Mouse (Mus musculus): ENCODE data around the gene Ikzf5. TPM values are rescaled to one million over a fixed set of nuclear protein-coding genes. Genes with fewer than 3 reads are reported as not detected.

Ikzf5 gene
- total RNA-seq, 2 experiments from 2014 or later = 31.0 to 32.0 TPM

DNA sequence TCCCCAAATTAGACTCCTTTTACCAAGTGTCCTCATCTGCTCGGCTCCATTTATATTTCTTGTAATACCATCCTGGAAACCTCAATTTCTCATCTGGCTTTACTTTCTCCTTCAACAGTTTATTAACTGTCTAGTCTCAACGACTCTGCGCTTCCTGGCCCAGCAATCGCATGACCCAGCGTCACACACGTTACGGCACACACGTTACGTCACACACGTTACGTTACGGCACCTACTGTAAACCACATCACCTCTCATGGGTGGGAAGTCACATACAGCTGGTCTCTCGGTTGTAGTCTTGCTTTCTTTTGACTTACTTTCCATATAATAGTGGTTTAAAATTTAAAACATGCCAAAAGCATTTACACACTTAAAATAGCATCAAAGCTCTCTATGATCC lies 54.2 kb downstream of the Ikzf5 start:
- no peak for DNase-seq

DNA sequence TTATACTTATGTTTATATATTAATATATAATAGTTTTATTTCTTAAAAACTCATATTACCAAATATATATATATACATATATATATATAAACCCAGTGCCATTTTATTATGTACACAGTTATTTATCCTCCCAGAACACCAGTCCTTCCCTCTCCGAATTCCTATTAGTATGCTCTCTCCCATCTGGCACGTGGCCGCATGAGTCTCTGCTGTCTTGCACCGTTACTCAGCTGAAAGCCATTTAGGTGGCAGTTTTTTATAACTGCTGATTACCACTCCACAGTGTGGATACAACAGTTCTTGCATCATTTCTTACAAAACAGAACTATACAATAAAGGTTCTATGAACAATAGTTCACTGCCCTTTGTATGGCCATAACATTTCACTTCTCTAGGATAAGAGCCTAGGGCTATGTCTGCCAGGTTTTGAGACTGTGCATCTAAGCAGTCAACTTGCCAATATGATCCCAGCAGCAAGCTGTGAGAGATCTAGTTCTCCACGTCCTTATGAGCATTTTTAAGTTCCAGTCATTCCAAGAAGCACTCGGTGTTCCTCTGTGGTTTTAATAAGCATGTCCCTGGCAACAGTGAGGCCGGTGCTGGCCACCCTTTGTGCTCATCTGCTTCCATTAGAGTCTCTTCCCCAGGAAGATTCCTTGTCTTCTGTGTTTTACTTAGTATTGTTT lies 64.3 kb downstream of the Ikzf5 start:
- no peak for DNase-seq

Other genes with a start within 250 kb of the Ikzf5 start
- not detected for gene 5430419D17Rik, start 236.1 kb downstream of the Ikzf5 start, total RNA-seq (2021)
- not detected for gene Cuzd1, start 88.2 kb downstream of the Ikzf5 start, total RNA-seq (2021)
- not detected for gene Fam24b, start 81.0 kb downstream of the Ikzf5 start, total RNA-seq (2021)
- not detected for gene Fam24a, start 76.7 kb downstream of the Ikzf5 start, total RNA-seq (2021)
- gene 2310057M21Rik, start 47.8 kb downstream of the Ikzf5 start, total RNA-seq (2021) = 10 to 100 TPM; 15.0 to 15.8 TPM
- gene Pstk, start 39.4 kb downstream of the Ikzf5 start, total RNA-seq (2021) = 10 to 100 TPM; 30.7 to 47.4 TPM
- gene Acadsb, start 80 bp upstream of the Ikzf5 start, total RNA-seq (2021) = 100 to 1,000 TPM; 190 to 214 TPM
- gene Hmx3, start 132.3 kb upstream of the Ikzf5 start, total RNA-seq (2021) = not detected
- not detected for gene Hmx2, start 138.3 kb upstream of the Ikzf5 start, total RNA-seq (2021)
- gene Bub3, start 149.7 kb upstream of the Ikzf5 start, total RNA-seq (2021) = 10 to 100 TPM; 58.6 to 68.0 TPM

Measured in adrenal gland, postnatal 10 days (tissue).